Mouse (Mus musculus): ENCODE measurements around the gene Lrtm2.

The Lrtm2 gene

DNA sequence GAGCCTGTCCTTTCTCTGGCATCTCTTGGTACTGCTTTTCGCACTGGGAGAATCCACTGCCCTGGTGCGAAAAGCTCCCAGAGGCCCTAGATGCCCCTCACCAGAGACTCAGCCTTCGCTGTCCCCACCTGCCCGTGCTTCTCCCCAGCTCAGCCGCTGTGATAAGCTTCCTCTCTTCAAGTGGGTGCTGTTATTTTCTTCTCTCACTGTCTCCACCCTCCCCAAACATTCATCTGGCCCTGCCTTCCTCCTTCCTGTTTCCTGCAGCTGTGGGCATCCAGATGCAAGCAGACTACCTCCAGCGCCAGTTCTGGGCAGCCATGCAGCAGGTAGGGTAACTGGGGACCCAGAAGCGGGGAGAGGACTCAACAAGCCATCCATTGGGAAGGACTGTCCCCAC, 5.6 kb upstream of the Lrtm2 start:
- no peak for ATAC-seq (ENCODE audit: low TSS enrichment)

DNA sequence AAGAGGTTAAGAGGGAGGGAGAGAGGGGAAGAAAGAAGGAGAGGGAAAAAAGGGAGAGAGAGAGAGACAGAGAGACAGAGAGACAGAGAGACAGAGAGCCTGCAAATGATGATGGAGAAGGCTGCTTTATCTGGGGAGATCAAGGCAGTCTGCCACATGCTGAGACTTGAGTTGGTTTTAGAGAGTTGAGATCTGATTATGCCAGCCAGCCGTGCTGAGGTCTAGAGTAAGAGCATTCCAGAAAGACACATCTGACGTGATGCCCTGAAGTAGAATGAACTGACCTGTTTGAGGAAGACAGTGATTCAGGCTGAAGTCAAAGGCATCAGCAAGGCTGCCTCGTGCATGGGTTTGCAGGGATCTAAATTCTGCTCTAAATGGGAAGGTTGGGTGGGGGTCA, 3.3 kb upstream of the Lrtm2 start:
- ATAC-seq (ENCODE audit: low TSS enrichment) = no peak

DNA sequence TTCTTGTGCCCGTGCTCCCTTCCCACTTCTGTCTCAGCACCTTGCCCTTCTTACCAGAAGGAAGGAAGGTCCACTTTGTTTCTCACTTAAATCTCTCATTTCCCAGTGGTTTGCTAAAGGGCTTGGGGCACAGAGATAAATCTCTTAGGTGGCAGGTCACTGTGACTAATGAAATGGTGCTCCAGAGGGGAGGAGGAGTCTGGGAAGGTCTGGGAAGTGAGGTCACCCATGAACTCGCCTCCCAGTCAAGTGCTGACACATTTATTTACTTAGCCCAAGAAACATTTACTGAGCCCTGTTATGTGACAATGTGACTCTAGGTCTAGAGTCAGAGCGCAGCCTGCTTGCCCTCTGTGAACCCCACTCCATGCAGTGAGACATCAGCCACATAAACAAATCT, 2.6 kb upstream of the Lrtm2 start:
- ATAC-seq (ENCODE audit: low TSS enrichment) = no peak

DNA sequence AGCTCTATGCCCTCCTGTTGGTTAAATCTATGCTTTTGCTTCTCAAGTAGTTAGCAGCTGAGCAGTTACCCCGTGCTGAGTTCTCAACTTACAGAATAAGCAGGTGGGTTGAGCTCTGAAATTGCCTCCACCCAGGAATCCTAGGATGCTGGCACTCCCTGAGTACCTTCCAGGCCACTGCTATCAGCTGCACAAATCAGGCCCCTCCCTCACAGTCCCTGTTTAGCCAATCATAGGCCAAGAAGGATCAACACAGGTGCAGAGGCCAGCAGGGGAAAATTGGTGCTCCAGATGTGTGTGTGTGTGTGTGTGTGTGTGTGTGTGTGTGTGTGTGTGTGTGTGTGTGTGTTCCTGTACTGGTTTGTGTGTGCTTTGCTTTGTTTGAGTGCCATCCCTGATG, 1.5 kb upstream of the Lrtm2 start:
- no peak for ATAC-seq (ENCODE audit: low TSS enrichment)

DNA sequence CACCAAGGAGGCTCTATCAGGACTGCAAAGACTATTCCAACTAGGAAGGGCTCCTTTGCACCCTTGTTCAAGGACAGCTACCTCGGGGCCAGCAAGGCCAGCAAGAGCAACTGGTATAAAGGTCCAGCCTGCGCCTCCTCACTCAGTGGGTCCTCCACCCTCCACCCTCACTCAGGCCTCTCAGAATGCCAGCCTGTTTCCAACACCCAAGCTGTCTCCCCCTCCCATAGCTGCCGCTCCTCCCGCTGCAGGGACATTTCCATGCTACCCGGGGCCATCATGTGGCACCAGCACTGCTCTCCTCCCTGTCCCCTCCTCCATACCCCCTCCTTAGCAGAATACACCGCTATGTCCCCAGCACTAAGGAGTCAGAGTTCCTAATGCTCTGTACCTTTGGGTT, 630 bp downstream of the Lrtm2 start:
- peak; percentile 32; the same call in 1 of the 2 replicates for ATAC-seq (ENCODE audit: low TSS enrichment)

DNA sequence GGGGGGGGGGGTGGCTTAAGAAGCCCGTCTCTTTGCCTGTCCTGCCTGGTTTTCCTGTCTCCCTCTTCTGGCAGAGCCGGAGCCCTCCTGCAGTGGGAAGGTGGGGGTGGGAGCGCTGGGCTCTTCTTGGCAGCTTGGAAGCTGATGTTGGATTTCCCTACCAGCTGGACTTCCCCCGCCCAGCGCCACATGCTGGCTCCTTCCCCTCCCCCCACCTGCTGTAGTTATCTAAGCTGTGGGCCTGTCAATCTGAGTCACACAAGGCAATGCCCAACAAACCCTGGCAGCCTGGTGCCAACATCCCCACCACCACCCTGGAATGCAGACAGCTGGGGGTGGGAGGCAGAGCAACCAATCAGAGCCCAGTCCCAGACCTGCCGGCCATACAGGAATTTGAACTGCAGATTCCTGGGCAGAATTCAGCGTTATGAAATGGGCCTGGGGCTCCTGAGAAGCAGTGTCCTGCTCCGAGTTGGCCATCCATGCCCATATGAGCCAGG, 1.3 kb downstream of the Lrtm2 start:
- peak; percentile 77 for ATAC-seq (ENCODE audit: low TSS enrichment)

DNA sequence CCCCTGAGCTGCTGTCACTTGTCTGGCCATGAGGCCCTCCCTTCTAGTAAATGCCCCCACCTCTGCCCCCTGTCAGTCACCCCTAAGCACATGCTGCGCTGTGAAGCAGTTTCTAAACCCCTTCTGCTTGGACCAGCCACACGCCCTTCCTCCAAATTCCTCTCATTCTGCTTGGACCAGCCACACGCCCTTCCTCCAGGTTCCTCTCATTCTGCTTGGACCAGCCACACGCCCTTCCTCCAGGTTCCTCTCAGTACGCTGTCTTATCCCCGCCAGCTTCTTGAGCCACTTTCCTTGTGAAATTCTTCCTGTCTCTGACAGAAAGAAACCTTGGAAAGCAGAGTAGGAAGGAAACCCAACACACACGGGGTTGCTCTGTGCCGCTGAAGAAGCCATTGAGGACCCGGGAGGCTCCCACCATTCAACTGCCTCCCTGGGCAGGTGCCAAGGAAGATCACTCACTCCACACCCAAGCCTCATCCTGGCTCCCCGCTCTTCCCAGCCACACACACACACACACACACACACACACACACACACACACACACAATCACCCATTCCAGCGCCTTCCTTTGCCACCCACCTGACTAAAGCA, 1.9 kb downstream of the Lrtm2 start:
- 0 out of 2 replicates have a peak, but pooled peaks have one; percentile 2 for ATAC-seq (ENCODE audit: low TSS enrichment)

DNA sequence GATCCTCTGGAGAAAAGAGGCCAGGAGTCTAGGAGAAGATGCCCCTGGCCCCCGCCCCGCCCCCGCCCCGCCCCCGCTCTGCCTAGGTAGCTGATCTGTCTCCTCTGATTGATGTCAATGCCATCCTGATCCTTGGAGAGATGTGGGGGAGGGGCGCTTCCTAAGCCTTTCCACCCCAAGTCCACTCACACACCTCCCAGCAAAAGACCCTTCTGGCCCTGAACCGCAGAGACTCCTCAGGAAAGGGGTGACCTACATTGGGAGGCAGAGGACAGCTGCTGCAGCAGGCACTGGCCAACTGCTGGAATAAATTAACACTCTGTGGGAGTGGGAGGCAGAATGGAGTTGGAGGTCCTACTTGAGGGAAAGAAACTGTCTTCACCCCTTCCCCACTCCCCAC, 4.0 kb downstream of the Lrtm2 start:
- ATAC-seq (ENCODE audit: low TSS enrichment) = no peak

DNA sequence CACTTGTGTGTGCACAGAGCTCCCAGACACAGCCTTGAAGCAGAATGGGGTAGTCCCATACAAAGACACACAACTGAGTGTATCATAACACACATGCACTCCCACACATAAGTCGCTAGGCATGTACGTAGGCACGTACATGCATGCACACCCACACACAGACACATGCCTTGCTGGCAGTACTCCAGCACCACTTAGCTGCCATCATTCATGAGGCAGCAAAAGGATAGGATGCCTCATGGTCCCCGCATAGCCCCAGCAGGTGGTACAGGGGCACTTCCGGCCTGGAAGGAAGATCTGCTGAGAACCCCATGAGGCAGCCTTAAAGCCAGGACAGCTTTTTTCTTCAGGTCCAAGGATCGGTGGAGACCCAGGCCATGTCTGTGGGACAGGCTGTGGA, 4.6 kb downstream of the Lrtm2 start:
- no peak for ATAC-seq (ENCODE audit: low TSS enrichment)

DNA sequence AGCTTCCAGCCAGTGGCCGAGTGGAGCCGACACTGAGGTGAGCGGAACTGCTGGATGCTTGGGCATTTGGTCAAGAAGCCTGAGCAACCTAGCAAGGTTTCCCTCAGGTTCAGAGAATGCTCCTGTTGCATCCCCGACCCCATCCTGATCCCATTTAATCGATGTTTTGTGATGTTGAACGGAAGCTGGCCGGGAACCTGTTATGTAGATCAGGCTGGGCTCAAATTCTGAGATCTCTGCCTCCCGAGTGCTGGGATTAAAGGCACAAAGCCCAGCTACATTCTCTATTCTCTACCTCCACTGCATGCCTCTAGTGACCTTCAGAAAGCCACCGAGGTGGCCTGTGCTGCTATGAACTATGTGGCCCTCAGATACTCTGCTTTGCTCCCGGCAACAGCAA, 5.8 kb downstream of the Lrtm2 start:
- no peak for ATAC-seq (ENCODE audit: low TSS enrichment)

DNA sequence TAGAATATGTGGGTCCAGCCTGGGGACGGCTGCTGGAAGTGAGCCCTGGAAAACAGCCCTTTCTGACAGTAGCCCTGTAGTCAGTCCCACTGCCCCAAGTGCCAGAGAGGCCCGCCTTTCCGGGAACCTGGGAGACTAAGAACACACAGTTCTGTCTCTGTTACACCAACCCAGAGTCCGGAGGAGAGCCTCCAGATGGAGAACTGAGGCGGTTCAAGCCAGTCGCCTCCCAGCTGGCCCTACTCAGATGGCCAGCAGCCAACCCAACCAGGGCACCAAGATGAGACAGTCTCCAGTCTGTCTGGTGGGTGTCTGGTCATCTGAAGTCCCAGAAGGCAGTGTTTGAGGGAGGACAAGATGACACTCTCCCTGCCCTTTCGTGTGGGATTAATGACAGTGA, 8.8 kb downstream of the Lrtm2 start:
- ATAC-seq (ENCODE audit: low TSS enrichment) = no peak

DNA sequence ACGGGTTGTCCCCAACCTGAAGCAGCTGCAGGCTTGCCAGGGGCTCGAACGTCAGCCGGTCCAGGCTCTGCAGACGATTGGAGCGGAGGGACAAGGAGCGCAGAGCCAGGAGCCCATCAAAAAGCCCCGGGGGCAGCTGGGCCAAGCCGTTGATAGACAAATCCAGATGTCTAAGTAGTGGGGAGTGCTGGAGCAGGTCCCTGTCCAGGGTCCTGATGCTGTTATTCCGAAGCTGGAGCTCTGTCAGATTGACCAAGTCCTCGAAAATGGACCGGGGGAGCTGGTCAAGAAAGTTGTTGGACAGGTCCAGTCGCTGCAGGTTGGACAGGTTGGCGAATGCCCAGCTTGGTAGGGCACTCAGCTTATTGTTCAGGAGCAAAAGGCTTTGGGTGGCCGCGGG, 10.1 kb downstream of the Lrtm2 start:
- no peak for ATAC-seq (ENCODE audit: low TSS enrichment)

DNA sequence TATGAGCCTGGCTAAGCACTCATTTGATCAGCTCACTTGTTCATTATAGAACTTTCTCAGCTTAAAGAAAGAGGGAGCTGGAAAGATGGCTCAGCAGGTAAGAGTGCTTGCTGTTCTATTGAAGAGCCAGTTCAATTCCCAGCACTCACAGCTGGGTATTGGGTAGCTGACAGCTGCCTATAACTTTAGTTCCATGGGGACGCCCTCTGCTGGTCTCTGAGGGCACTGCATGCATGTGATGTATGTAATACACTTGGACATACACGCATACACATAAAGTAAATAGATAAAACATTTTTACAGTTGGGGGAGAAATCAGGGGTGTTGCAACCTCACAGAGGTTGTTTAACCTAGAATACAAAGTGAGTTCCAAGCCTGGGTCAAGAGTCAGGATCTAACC, 11.2 kb downstream of the Lrtm2 start:
- ATAC-seq (ENCODE audit: low TSS enrichment) = no peak

DNA sequence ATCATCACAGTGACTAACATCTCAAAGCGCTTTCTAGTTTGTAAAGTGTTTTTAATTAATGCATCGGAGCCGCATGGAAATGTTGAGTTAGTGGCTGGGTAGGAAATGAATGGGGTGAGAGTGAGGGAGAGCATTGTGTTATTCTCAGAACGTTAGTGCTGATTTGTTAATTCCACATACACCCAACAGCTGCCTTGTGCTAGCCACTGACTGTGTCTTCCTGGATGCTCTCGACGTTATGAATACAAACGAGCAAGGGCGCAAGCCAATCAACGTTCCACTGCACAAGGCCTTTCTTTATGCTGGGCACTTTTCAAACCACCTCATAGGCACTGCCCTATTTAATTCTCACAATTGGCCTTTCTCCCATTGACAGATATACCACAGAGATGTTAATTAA, 11.8 kb downstream of the Lrtm2 start:
- no peak for ATAC-seq (ENCODE audit: low TSS enrichment)

DNA sequence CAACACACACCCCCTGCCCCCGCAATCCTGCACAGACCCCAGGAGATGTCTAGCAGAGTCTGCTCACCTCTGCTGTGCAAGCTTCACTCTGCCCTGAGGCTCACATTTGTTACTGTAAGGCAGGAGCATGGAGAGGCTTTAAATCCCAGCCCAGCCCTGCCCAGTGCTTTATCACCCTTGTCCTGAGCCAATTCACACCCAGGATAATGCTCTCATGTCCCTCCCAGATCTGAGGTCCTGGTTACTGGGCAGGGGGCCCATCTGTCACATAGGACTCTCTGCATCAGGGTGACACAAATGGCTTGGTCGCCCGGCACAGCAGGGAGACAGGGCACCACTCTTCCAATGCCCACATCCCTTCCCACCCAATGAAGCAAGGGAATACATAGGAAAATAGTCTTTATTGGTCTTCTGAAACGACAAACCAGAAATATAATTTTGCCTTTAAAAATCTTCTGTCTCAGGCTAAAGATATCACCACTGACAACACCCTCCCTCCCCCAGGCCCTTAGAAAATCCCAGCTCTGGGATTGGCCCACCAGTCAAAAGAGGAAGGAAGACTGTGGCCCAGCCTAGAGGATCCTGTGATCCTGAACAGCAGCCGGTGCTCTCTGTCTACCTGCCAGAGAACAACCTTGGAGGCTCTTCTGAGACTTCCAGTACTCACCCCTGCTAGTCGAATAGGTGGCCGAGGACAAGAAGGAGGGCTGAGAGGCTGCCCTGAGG, 15.7 kb downstream of the Lrtm2 start:
- peak; percentile 29 for ATAC-seq (ENCODE audit: low TSS enrichment)

DNA sequence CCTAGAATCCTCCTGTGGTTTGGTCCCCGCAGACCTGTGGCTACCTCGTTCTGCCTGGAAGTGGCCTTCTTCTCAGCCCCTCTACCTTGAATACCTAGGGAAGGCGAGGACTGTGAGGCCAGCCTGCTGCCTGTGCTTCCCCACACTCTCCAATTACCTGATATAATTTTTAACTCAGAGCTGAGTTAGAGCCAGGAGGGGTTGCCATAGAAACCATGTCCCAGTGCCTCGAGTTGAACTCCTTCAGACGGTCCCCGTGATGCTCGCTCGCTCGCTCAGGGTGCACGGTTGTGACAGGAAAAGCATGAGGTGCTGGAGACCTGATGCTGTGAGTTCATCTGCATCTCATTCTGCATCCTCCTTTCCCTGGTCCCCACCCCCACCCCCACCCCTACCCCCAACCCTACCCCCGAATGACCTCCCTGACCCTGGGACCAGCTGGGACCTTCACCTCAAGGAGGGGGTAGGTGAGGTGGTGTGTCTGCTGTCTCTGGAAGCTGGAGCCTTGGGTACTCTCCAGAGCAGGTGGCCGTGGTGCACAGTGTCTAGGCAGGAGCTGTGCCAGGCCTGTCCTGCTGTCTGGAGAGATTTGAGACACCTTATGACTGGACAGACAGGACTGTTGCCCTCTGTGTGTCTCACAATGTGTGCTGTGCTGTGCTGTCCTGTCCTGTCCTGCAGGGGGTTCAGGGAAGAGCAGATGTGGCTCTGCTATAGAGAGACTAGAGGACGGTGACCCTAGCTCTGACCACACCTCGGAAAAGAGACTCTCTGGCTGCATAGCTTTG, 16.8 kb downstream of the Lrtm2 start:
- peak; percentile 17; the same call in 1 of the 2 replicates for ATAC-seq (ENCODE audit: low TSS enrichment)

DNA sequence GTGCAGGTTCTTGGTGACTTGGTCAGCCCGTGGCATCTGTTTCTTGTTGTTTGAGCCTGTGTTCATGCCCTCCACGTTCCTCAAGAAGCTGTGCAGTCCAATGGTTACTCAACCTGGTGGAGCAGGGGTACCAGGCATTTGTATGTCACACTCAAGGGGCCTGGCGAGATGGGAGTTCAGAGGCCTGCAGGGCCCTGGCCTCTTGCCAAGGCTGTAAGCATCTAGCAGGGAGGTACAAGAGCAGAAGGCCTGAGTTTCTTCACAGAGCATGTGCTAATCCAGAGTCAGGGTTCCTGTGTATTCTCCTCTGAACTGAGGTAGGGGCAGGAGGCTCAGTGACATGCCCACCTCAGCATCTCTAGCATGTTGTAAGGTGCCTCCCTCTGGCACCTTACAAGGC, 17.5 kb downstream of the Lrtm2 start:
- ATAC-seq (ENCODE audit: low TSS enrichment) = no peak

DNA sequence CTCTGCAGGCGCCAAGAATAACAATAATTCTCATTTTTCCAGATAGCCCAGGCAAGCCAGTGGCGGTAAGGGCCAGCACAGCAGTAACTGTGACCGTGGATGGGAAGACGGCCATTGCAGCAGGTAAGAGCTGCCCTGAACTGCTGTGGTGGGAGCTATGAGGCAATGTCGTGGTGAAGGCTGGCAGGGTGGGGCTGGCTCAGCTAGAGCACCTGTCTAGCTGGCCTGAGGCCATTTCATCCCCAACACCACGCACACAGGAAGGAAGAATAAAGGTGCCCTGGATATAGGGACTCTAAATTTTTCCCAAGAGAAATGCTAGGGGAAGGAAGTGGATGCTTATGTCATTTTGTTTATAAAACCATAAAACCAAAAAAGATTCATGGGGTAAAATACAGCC, 18.2 kb downstream of the Lrtm2 start:
- ATAC-seq (ENCODE audit: low TSS enrichment) = no peak

DNA sequence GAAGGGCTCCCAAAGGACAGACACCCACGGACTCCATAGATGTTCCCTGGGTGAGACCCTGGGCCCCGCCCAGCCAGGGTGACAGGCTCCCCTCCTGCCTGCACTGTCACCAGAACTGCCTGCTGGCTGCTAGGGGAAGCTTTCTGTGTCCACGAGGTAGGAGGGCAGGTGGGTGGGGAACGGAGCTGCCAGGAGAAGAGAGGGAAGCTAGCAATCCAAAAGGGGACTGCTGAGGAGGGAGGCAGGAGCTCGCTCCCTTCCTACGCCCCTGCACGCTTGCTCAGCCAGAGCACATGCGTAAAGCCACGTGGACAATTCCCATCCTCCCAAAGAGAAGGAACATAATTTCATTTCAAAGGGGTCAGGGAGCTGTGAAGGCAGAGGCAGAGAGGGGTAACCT, 20.4 kb downstream of the Lrtm2 start:
- peak; percentile 74 for ATAC-seq (ENCODE audit: low TSS enrichment)

DNA sequence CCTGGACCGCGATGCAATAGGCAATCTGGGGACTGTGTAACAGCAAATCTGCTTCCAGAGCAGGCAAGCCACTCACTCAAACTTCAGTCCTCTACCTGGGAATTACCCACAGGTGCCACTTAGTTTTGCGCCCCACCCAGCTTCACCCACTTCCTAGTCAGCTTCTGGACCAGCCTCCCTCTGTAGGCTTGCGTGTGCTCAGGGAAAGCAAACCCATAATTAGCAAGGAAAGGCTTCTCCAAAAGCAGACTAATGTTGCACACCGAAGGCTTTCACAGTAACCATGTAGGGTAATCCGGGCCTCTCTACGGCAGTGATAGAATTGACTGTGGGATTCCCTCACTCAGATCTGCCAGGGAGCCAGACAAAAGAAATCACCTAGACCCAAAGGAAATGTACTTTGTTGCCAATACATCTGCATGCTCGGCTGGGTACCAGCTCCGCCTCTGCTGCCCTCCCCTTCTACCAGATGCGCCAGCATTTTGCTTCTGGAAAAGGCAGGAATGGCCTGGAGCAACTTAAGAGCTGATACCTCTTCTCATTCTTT, 22.6 kb downstream of the Lrtm2 start:
- ATAC-seq (ENCODE audit: low TSS enrichment) = peak; percentile 13; the same call in 1 of the 2 replicates

DNA sequence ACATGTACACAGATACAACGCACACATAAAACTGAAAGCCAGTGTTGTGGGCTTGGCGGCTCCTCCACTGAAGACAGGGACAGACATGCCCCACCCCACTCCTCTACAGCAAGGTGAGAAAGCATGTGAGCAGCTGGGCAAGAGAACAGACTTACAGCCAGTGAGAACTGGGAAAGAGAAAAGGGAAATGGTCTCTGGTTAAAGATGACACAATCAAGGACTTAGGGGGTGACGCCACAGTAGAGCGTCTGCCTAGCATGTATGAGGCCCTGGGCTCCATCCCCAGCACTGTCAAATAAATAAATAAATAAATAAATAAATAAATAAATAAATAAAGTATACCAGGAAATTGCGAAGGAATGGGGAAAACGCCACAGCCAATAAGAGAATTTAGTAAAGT, 27.2 kb downstream of the Lrtm2 start:
- no peak for ATAC-seq (ENCODE audit: low TSS enrichment)

DNA sequence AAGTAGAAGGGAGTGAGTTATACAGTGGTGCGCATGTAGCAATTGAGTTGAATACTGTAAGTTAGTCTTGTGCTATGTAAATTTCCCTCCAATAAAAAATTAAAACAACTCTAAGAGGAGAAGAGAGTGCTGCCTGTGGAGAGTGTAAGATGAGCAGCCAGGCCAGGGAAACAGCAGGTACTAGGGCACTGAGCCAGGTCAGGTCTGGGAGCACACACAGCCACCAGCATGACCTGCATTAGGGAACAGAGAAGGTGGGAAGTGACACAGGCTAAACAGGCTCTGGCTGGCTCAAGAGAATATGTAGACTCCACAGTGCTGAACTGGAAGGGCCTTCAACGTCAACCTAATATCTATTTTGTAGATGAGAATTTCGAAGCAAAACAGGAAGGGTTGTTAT, 29.3 kb downstream of the Lrtm2 start:
- no peak for ATAC-seq (ENCODE audit: low TSS enrichment)

DNA sequence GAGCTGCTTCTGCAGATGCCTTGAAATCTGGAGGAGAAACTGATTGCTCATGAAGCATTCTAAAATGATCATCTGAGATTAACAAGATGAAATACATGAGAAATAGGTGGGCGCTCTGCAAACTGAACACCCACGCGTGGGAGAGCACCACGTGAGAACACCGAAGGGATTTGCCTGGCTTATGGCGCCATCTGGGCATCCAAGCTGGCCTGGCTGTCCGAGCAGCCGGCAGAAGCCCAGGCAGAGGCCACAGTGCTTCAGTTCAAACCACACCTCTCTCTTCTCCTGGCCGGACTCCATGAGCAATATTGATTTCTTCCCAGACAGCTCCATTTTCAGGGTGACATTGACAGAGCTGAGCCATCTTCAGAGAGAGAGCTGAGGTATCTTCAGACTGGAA, 49.8 kb downstream of the Lrtm2 start:
- peak; percentile 52; the same call in 1 of the 2 replicates for ATAC-seq (ENCODE audit: low TSS enrichment)

Data from frontal cortex, adult (tissue).